Mouse (Mus musculus): ENCODE measurements at regions not wholly inside any gene's neighbourhood (a gene's known extent, or its start where the extent isn't known, plus 50 kb on each side); places are given as distances from the start of the nearest gene placed in this dataset.

DNA sequence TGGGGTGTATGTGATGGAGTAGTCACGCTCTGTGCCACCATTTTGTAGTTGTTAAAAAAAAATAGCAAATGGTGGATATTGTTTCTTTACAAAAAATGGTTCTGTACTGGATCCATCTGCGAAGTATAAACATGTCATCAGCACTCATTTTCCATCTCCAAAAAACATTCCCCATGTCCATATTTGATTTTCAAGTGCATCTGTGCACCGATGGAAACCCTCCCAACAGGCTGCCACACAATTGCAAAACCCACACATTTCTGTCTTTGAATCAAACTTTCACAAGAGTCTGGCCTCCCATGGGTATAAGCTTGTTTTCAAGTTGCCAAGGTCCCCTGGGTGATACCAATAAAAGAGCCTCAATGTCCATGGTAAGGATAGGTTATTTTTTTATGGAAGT, 51.4 kb upstream of the Zeb2 start:
- TF ChIP-seq CTCF (conservative IDR thresholded peaks at IDR 0.05; ENCODE audit: insufficient read depth, insufficient read length, low read depth, low read length), result no peak
- no peak for TF ChIP-seq POLR2A (IDR thresholded peaks at IDR 0.05; ENCODE audit: low read depth, low read length)

Data from kidney, adult 2 months (tissue).